Mouse (Mus musculus) embryonic fibroblast, embryonic 13.5 days (primary cell): ENCODE results near the gene Zfhx3.

ENCODE experiments used
- CTCF ChIP-seq: IDR thresholded peaks from 2 replicates; pipeline ENCODE4 v1.5.1; 2011; ENCODE audit warnings: mild to moderate bottlenecking, control low read depth, low read length, moderate library complexity, borderline replicate concordance; ENCODE audit not compliant: insufficient read depth
- POLR2A ChIP-seq: IDR thresholded peaks from 2 replicates; pipeline ENCODE4 v1.6.1; 2011; ENCODE audit warnings: low read depth, mild to moderate bottlenecking, control low read depth, low read length, moderate library complexity

- TF ChIP-seq CTCF (no peak), POLR2A (no peak)
Observed at GRCm38 (mm10) chr8:108466653-108467052, 524.2 kb downstream of the Zfhx3 start.
